Mouse (Mus musculus): ENCODE results near the gene Rogdi.

Gene Rogdi

DNA sequence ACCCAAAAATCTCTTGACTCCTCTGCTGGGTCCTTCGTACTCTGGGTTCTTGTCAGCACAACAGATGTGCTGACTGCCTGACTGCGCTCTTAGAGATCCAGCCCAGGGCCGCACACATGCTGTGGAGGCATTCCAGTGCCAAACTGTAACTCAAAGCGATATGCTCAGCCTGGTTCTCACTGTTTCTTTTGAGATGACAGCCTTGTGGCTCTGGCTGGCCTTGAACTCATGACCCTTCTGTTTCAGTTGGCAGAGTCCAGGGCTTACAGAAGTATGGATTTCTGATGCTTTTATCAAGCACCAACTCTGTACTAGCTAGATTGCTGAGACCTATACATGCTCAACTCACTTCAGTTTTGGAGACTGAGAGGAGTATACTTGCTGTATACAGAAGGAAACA lies 20.1 kb downstream of the Rogdi start:
- no peak for DNase-seq (ENCODE audit: low spot score)

DNA sequence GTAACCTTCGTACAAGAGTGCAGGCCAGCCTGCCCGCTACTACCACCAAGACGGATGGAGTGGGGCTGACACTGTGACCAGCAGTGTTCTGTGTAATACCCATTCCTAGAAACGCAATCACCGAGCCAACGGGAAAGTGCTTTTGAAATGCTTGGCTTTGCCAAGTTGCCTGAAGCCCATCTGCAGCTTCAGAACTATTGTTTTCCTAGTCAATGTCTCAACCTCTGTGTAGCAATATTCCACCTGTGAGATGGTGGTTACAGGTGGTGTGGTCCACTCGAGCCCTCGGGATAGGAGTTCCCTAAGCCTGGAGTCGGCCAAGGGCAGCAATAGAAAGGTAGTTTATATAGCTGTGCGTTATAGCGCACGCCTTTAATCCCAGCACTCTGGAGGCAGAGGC lies 28.6 kb downstream of the Rogdi start:
- no peak for DNase-seq (ENCODE audit: low spot score)

DNA sequence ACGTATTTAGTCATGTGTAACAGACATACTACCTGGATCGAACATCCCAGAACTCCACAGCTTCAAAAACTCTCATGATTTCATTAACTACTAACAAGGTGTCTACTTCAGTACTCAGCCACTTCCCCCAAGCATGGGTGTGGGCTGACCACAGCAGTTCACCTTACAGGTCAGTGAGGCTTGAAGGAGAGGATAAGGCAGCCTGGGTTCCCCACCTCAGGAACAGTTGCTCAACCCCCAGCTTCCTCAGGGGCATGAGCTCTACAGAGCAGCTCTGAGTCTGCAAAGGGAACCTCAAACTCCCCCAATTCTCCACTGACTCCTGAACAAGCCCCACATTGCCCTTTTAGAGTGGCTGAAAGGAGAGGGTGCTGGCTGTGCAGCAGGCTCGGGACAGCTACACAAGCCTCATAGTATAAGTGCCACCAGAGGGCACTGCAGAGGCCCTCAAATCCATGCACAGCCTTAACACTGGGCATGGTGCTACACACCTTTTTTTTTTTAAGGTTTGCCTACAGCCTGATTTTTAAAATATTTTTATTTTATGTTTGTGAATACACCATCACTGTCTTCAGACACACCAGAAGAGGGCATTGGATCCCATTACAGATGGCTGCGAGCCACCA lies 33.5 kb downstream of the Rogdi start:
- DNase-seq (ENCODE audit: low spot score), result peak; percentile 29

DNA sequence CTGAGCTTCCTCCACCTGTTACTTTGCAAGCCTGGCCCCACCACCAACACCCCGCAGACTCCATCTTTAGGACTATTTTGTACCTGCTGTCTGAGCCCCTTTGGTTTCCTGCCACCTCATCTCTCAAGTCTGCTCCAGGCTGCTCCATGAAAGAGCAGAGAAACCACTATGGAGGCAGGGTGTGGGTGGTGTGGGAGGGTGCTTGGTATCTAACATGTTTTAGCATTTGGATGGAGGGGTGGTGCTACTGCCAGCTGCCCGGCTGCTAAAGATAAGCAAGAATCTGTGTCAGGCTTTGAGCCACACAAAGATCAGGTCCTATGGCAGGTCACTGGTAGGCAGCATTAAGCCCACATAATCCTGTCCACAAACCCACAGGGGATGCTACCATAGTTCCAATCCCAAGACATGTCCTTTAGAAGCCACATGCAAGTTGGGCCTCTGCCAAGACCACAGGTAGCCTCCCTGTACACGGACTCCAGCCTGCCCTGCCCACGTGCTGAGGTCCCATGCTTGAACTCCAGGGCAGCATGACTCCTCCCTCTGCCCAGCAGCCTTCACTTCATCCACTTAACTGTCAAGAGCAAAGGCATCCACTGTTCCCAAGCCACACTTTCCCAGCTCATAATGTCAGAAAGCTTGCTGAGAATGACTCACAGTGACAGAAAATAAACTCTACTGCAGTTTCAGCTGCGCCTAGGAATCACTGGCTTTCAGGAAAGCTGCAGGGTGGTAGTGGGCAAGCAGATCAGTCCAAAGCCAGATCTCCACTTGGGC lies 34.9 kb downstream of the Rogdi start:
- DNase-seq (ENCODE audit: low spot score), result peak; percentile 25

DNA sequence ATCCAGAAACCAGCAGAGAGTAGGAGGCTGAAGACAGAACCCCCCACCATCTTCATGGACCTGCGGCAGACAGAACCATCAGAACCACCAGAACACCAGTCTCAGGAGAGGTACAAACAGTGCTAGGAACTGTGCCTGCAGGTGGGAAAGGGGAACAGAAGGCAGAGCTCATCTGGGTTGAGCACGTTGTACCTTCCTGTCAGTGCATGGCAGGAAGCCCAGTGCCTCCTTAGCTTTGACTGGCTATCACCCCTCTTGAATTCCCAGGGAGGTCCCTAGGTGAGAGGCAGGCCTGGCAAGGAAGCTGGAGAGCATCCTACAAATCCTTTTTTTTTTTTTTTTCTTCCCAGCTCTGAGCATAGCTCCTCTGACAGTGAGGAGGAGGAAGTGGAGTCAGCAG lies 37.2 kb downstream of the Rogdi start:
- no peak for DNase-seq (ENCODE audit: low spot score)

DNA sequence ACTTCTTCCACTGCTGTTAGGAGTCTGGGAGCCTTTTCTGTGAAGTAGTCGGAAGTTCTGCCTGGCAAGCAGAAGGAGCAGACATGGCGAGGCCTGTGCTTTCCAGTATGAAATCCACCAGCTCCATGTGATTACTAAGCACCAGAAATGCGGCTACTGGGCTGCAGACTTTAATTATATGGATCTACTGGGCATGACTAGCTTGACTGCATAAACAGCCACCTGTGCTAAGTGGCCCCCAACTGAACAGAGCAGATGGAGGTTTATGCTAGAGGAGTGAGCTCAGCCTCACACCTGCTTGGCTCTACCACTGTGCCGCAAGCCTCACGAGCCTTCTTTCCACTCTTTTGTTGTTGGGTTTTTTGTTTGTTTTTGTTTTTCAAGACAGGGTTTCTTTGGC lies 38.8 kb downstream of the Rogdi start:
- DNase-seq (ENCODE audit: low spot score), result no peak

DNA sequence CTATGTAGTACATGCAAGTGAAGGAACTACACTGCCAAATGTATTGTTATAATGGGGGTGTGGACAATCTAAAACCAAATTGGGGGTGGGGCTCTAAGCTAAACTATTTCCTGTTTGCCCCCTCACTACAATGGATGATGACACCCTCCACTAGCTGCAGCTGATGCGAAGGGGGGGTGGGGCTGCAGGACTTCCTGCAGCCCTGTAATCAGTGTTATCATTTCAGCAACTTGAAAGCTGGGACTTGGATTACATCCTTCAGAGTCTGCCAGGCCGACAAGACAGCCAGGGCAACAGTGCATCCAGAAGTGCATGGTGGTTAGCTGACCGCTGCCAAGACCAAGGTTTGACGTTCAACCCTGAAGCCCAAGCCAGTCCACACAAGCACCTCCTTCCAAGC lies 41.7 kb downstream of the Rogdi start:
- DNase-seq (ENCODE audit: low spot score), result no peak

DNA sequence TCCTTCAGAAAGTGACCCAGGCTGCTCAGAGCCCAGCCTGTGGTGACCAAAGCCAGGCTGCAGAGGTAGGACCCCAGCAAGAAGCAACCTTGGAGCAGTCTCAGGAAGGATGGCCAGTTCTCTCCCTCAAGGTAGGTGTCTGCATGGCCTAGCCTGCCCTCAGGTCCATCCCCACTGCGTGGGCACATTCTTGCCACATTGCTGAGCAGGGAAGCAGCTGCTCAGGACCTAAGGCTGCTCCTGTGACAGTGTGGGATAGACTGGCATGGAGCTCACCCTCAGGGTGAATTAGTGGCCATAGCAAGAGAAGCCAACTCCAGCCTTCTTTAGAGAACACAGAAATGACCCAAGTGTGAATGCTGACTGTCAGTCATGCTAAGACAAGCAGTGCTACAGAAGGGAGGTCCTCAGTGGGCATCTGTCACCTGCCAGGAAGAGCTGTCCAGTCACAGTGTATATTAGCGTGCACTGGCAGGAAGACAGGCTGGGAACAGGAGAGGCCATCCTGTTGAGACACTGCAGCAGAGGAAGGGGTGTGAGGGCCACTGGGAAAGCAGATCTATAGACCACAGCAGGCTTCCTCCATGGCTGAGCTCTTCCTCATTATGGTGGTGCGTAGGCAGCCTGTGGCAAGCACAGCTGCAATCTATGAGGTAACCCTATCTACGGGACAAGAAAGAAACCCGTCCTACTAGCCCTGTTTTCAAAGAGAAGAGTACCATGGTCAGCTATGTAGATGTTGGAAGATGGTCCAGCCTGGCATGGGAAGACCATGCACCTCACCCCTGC lies 44.1 kb downstream of the Rogdi start:
- DNase-seq (ENCODE audit: low spot score), result no peak

DNA sequence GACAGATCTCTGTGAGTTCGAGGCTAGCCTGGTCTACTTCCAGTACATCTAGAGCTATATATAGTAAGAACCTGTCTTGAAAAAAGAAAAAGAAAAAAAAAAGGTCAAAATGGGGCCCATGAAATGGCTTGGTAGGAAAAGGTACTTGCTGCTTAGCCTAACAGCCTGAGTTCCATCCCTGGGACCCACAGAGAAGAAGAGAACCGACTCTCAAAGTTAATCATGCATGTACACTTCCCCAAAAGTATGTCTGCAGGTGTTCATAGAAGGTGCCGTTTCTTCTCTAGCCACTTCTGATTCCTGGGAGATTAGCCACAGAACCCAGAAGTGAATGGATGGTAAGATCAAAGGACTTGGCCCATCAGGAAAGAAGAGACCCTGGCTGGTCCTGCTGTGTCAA lies 44.9 kb downstream of the Rogdi start:
- no peak for DNase-seq (ENCODE audit: low spot score)

DNA sequence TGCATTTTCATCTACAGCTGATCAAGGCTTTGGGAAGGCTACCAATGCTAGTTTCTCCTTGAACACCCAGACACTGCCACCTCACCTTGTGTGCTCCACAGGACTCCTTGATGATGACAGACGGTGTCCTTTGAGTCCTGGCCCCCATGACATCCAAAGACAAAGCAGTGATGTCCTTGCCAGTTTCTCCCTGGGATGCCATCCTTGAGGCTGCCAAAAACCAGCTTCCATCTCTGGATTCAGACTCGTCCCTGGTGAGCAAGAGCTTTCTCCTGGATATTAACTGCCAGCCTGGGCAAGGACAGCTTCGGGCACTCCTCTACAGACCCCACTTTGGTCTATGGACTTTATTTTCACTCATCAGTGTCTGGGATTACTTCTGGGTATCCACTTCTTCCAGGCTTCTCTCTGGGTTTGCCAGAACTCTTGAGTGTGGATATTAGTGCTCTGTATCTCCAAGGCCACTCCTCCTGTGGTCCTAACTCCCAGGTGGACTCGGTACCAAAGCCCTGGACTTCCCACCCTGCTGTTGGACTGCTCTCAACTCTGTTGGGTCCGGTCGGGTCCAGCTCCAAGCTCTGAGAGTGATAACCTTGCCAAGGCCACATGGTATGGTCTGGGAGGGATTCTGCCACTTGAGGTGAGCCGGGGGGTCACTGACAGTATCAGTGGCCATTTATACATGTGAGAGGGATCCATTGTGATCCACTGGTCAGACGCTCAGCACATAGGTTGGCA lies 47.8 kb downstream of the Rogdi start:
- DNase-seq (ENCODE audit: low spot score), result no peak

DNA sequence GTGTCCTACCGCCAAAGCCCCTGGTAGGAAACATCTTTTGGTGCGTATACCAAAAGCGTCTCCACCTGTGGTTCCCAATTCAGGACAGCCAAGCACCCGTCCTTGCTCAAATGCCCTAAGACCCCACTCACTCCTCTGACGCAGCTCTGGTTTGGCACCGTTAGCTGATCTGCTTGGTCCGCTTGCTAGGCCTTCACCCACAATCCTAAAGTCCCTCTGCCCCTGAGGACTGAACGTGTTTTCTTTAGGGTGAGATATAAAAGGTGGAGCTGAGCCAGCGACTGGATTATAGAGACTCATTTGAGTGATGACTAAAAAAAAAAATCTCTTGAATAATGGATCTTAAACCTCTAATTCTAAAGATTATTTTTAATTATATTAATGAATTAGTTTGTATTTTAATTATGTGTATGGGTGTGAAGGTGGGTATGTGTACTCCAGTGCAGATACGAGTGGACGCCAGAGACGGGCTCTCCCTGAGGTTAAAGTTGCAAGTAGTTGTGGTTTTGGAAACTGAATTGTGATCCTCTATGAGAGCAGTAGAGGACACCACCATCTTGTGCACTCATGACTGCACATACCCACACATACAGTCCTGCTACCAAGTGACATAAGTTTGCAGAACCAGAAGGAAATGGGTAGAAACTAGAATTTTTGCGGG lies 48.5 kb downstream of the Rogdi start:
- no peak for DNase-seq (ENCODE audit: low spot score)

DNA sequence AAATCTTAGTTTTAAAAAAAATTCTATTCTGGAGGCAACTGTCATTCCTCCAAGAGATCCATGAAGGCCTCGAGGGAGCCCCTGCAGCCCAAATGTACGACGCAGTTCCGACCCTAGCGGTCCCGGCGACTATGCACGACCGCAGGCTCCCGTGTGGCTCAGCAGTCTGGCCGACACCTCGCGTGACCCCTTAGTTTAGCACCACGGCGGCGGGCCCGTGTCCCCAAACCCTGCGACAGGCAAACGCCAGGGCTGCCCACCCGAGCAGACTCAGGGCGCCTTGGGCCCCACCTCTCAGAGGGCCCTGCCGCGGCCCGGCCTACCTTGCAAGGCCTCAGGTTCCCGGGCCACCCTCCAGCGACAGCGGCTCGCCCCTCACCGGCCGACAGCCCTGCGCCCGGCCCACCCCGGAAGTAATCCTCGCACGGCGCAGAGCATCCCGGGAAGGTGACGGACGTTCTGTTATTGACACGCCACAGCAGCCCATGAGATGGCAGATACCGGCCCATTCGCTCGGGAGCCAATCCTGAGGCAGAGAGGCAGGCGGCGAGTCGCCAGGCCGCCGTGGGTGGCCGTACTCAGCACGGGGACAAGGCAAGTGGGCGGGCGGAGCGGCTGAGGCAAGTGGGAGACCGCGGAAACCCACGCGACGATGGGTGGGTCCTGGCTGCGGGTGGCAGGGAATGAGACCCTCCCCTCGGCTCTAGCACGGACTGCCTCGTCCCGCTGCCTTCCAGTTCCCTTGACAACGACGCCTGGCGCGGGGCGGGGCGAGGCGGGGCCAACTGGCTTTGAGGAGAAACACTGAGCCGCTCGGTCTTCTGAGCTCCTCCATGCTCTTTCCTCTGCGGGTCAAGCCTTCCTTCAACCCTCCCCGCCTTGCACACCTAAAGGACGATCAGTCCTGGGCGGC lies 49.3 kb downstream of the Rogdi start, which contains the start of gene Anks3:
Gene Anks3 (minus strand): TSS at position 409 of the 913 bp plus-strand sequence.
- DNase-seq (ENCODE audit: low spot score), result peak; percentile 88

DNA sequence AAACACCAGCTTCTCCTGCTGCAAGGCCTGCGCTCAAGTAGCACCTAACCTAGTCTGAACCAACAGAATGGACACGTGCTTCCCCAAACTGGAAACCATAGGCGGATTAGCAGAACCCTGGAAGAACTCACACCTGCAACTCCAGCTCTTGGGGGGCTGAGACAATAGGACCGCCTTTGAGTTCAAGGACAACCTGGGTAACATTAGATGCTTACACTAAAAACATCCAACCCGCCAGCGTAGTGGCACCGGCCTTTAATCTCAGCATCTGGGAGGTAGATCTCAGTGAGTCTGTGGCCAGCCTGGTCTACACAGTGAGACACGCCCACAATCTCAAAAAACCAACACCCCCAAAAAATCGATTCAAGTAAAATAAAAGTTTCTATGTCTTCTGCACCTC lies 50.0 kb downstream of the Rogdi start:
- no peak for DNase-seq (ENCODE audit: low spot score)

DNA sequence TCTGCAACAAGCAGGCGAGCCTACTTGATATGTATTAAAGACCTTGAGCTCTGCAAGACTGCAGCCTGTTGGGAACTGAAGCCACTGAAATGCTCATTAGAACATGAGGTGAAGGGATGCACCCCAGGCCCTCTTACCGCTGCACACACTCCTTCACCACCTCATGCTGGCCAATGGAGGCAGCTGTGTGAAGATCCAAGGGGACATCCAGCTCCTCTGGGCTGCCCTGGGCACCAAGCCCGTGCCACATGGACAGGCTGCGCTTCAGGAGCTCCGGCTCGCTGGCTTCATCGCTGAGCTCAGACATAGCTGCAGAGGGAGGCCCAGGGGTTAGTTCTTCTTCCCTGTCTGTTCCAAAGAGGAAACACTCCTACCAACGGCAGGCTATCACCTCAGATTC lies 53.1 kb downstream of the Rogdi start:
- DNase-seq (ENCODE audit: low spot score), result no peak
